Mouse (Mus musculus) forebrain, embryonic 16.5 days (tissue): ENCODE data around the gene Nyx. TPM values are rescaled to one million over a fixed set of nuclear protein-coding genes. Genes with fewer than 3 reads are reported as not detected.

Experiments
- ATAC-seq: fragments of 200-750 bp; cut with Nextera tagmentation; 2 replicates; pipeline ENCODE4 v1.8.0; 2017; ENCODE audit warnings: mild to moderate bottlenecking, moderate library complexity
- H3K27ac ChIP-seq: fragments of 300-500 bp; sonication (generic); 2 replicates; pipeline ENCODE4 v1.5.1; 2014; ENCODE audit warnings: low read length, control low read depth
- H3K27me3 ChIP-seq: fragments of 300-500 bp; sonication (generic); replicated peaks from 2 replicates; pipeline ENCODE4 v1.6.1; 2014; ENCODE audit warnings: low read length; ENCODE audit not compliant: control insufficient read depth, insufficient read depth
- H3K36me3 ChIP-seq: fragments of 300-500 bp; sonication (generic); 2 replicates; pipeline ENCODE4 v1.6.1; 2014; ENCODE audit not compliant: control insufficient read depth, insufficient read depth
- H3K4me1 ChIP-seq: fragments of 300-500 bp; sonication (generic); replicated peaks from 2 replicates; pipeline ENCODE4 v1.6.1; 2014; ENCODE audit warnings: low read length; ENCODE audit not compliant: control insufficient read depth, insufficient read depth
- H3K4me2 ChIP-seq: fragments of 300-500 bp; sonication (generic); 2 replicates; pipeline ENCODE4 v1.6.1; 2014; ENCODE audit warnings: mild to moderate bottlenecking, low read length, control low read depth
- H3K4me3 ChIP-seq: fragments of 300-500 bp; sonication (generic); replicated peaks from 2 replicates; pipeline ENCODE4 v1.5.1; 2014; ENCODE audit warnings: mild to moderate bottlenecking, low read length, control low read depth
- H3K9ac ChIP-seq: fragments of 300-500 bp; sonication (generic); replicated peaks from 2 replicates; pipeline ENCODE4 v1.6.1; 2014; ENCODE audit warnings: low read depth, low read length, control low read depth
- H3K9me3 ChIP-seq: fragments of 300-500 bp; sonication (generic); 2 replicates; pipeline ENCODE4 v1.6.1; 2016; ENCODE audit warnings: low read length; ENCODE audit not compliant: control insufficient read depth
- WGBS: fragments of 180-500 bp; shearing (Covaris S2); extraction: QIAGEN DNeasy Blood & Tissue Kit; methylation state at CpG from one replicate; pipeline ENCODE4 v1.1.7; 2014; 5-methylcytosine and 5-hydroxymethylcytosine counted together
- polyA plus RNA-seq: library from polyadenylated mRNA; unstranded; fragments of >200 nt; fragmentation: Nextera tagmentation; extraction: Ambion mirVana; gene quantifications from 2 replicates; pipeline ENCODE4 v1.2.1, GENCODE M21; 2015

The Nyx gene
- polyA plus RNA-seq, 1 experiment from 2014 or later = 0.15 TPM

- H3K4me2 ChIP-seq = no peak overlapping the region
- H3K4me1 ChIP-seq = no peaks in the 10 kb centered on the region
- H3K9me3 ChIP-seq = 0 out of 2 replicates have a peak, but pooled peaks cover 2% of the 10 kb centered on the region
- H3K36me3 ChIP-seq = no peaks in the 10 kb centered on the region
- no peak overlapping the region for H3K27ac ChIP-seq
- no peak overlapping the region for H3K4me3 ChIP-seq
- ATAC-seq = no peak
- H3K9ac ChIP-seq = no peak overlapping the region
- no peaks in the 10 kb centered on the region for H3K27me3 ChIP-seq
Observed at GRCm38 (mm10) chrX:13484447-13484846, 18.5 kb downstream of the Nyx start.

- H3K27me3 ChIP-seq = no peaks in the 10 kb centered on the region
- no peak overlapping the region for H3K9ac ChIP-seq
- H3K4me2 ChIP-seq = no peak overlapping the region
- H3K4me1 ChIP-seq = no peaks in the 10 kb centered on the region
- H3K4me3 ChIP-seq = no peak overlapping the region
- ATAC-seq = no peak
- no peak overlapping the region for H3K27ac ChIP-seq
- H3K9me3 ChIP-seq = 0 out of 2 replicates have a peak, but pooled peaks cover 2% of the 10 kb centered on the region
- 71% methylated on average over 3 of the region's 3 CpGs for WGBS
- no peaks in the 10 kb centered on the region for H3K36me3 ChIP-seq
Observed at GRCm38 (mm10) chrX:13489001-13489400, 23.1 kb downstream of the Nyx start.

DNA sequence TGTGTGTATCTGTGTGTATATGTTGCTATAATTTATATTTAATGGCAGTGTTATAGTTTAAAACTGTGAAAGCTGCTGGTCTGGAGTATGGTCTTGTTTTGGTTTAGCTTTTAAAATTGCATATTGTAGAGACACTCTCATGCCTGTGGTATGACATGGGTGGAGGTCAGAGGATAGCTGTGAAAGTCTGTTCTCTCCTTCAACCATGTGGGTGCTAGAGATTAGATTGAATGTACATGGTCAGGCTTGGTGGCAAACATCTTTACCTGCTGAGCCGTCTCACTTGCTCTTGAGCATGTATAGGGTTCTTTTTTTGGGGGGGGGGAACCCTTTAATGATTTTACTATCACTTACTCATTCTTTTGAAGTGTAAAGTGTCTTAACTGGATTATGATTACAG, 23.9 kb downstream of the Nyx start:
- H3K4me1 ChIP-seq = no peaks in the 10 kb centered on the region
- no peak overlapping the region for H3K27ac ChIP-seq
- 79% methylated on average over 1 of the region's 1 CpGs for WGBS

DNA sequence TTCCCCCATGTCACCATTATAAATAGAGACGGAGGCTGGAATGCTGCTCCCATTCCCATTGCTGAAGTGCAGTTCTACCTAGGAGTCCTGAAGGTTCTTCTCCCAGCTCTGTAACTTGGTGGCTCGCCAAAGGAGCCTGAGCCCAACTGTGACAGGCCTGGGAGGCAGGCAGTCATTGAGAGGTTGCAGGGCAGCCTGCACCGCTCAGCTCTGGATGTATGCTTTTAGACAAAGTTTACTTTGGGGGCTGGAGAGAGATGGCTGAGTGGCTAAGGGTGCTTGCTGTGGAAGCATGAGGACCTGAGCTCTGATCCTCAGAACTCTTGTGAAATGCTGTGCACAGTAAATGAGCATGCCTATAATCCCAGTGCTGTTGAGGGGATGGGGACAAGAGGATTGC, 25.0 kb downstream of the Nyx start:
- 0 out of 2 replicates have a peak, but pooled peaks cover 2% of the 10 kb centered on the region for H3K9me3 ChIP-seq
- no peak overlapping the region for H3K27ac ChIP-seq
- H3K4me2 ChIP-seq = no peak overlapping the region
- no peaks in the 10 kb centered on the region for H3K36me3 ChIP-seq
- no peaks in the 10 kb centered on the region for H3K4me1 ChIP-seq
- 79% methylated on average over 3 of the region's 3 CpGs for WGBS
- no peak for ATAC-seq
- no peak overlapping the region for H3K9ac ChIP-seq
- H3K4me3 ChIP-seq = no peak overlapping the region
- no peaks in the 10 kb centered on the region for H3K27me3 ChIP-seq

More for the DNA sequence above, 23.9 kb downstream of the Nyx start:
- H3K4me2 ChIP-seq = no peak overlapping the region
- H3K9ac ChIP-seq = no peak overlapping the region
- 0 out of 2 replicates have a peak, but pooled peaks cover 2% of the 10 kb centered on the region for H3K9me3 ChIP-seq
- no peak for ATAC-seq
- no peaks in the 10 kb centered on the region for H3K36me3 ChIP-seq
- H3K27me3 ChIP-seq = no peaks in the 10 kb centered on the region
- H3K4me3 ChIP-seq = no peak overlapping the region

GRCm38 (mm10) chrX:13492922-13493321, 27.0 kb downstream of the Nyx start:
- H3K9me3 ChIP-seq = no peaks in the 10 kb centered on the region
- no peak overlapping the region for H3K9ac ChIP-seq
- H3K4me2 ChIP-seq = no peak overlapping the region
- no peaks in the 10 kb centered on the region for H3K4me1 ChIP-seq
- no peak overlapping the region for H3K4me3 ChIP-seq
- H3K36me3 ChIP-seq = no peaks in the 10 kb centered on the region
- no peak overlapping the region for H3K27ac ChIP-seq
- no peak for ATAC-seq
- H3K27me3 ChIP-seq = no peaks in the 10 kb centered on the region

DNA sequence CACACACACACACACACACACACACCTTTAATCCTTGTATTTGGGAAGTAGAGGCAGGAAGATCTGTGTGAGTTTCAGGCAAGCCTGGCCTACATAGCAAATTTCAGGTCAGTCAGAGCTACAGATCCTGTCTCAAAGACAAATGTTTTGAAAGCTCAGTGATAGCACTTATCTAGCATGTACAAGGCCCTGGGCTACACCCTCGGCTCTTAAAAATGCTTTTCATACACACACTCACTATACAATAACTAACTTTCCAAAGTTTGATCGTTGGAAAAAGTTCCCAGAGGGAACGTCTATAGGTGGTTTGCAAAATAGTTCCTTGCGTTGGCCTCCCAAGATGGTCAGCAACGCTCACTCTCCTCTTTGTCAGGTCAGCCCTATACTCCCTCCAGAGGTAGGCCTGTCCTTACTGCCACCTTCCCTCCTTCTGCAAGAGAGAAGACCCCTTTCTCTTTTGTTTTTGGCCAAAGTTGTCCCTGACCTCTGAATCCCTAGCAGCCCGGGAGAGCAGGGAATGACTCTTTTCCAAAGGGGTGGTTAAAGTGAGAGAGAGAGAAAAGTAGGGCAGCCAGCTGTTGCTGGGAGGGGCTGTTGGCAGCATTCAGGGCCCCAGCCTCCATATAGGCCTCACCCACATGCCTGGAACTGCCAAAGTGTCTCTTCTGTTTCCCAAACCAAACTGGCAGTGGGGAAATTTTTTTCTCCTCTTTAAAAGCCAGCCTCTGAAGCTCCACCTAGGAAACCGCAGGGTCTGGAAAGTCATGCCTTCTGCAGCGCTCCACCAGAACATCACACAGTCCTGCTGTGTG, 29.2 kb downstream of the Nyx start:
- ATAC-seq = no peak
- Histone ChIP-seq H3K27me3 (no peaks in the 10 kb centered on the region), H3K27ac (no peak overlapping the region), H3K9me3 (no peaks in the 10 kb centered on the region), H3K4me2 (no peak overlapping the region), H3K4me3 (no peak overlapping the region), H3K4me1 (no peaks in the 10 kb centered on the region), H3K9ac (no peak overlapping the region), H3K36me3 (no peaks in the 10 kb centered on the region)
- WGBS = 84% methylated on average over 8 of the region's 8 CpGs

DNA sequence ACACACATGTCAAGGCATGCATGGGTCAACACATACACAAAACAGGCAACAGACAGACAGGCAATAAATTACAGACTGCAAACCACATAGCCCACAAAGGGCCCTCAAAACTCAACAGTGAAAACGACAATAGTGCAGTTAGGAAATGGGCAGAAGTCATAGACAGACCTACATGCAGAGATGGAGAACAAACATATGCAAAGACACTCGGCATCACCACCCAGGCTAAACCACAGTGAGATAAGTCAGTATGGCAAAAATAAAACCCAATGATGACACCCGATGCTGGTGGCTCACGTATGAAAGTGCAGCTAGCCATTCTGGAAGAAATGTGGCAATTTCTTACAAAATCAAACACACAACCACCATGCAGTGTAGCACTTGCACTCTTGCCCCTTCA, 34.4 kb downstream of the Nyx start:
- H3K9ac ChIP-seq = no peak overlapping the region
- 83% methylated on average over 4 of the region's 4 CpGs for WGBS
- no peak for ATAC-seq

DNA sequence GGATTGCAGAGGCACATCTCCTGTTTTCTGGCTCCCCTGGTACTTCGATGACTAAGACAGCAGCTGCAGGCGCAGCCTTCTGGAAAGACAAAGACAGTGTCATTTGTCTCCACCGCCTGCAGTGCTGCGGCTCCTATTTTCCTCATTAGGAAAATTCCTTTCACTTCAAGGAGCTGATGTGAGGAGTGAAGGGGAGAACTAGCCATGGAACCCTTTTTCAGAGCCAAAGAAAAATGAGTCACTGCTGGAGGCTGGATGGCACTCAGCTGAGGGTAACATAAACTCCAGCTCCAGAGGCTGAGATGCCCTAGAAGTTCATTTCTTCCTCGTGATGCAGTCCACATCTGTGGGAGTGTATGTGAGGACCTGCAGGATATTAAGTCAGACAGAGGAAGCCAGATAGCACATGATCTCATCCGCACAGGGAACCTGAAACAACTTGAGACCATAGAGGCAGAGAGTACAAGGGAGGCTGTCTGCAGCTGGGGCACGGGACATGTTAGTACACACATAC, 37.0 kb downstream of the Nyx start:
- Histone ChIP-seq H3K4me2 (peak overlapping the region; percentile 20; the same call in 1 of the 2 replicates), H3K27me3 (no peaks in the 10 kb centered on the region), H3K36me3 (no peaks in the 10 kb centered on the region), H3K9ac (no peak overlapping the region), H3K9me3 (no peaks in the 10 kb centered on the region), H3K4me1 (0 out of 2 replicates have a peak, but pooled peaks cover 4% of the 10 kb centered on the region), H3K27ac (peak overlapping the region; percentile 61), H3K4me3 (no peak overlapping the region)
- 39% methylated on average over 7 of the region's 7 CpGs for WGBS
- peak; percentile 72 for ATAC-seq

More for the DNA sequence above, 34.4 kb downstream of the Nyx start:
- Histone ChIP-seq H3K27me3 (no peaks in the 10 kb centered on the region), H3K4me3 (no peak overlapping the region), H3K4me2 (no peak overlapping the region), H3K36me3 (no peaks in the 10 kb centered on the region), H3K9me3 (no peaks in the 10 kb centered on the region), H3K27ac (no peak overlapping the region), H3K4me1 (0 out of 2 replicates have a peak, but pooled peaks cover 4% of the 10 kb centered on the region)

- H3K9me3 ChIP-seq = no peaks in the 10 kb centered on the region
- ATAC-seq = no peak
- no peak overlapping the region for H3K4me2 ChIP-seq
- no peak overlapping the region for H3K4me3 ChIP-seq
- no peaks in the 10 kb centered on the region for H3K36me3 ChIP-seq
- 90% methylated on average over 7 of the region's 7 CpGs for WGBS
- no peak overlapping the region for H3K9ac ChIP-seq
- no peak overlapping the region for H3K27ac ChIP-seq
- 0 out of 2 replicates have a peak, but pooled peaks cover 4% of the 10 kb centered on the region for H3K4me1 ChIP-seq
- H3K27me3 ChIP-seq = no peaks in the 10 kb centered on the region
Observed at GRCm38 (mm10) chrX:13504389-13504788, 38.5 kb downstream of the Nyx start.
